Mouse (Mus musculus): ENCODE measurements around the gene Zfp746. TPM values are rescaled to one million over a fixed set of nuclear protein-coding genes. Genes with fewer than 3 reads are reported as not detected.
"Not testable (repeated sequence)": the region's sequence is repeated elsewhere in the genome, so short reads cannot be mapped to it uniquely, and the experiment has no call there.

The Zfp746 gene
- 8.7 and 10.3 TPM in 2 replicates for polyA plus RNA-seq (2015; fragmentation: Nextera tagmentation; extraction: Ambion mirVana)

GRCm38 (mm10) chr6:48086471-48086878 is at the start of gene Zfp746:
TSS of gene Zfp746 (minus strand) at chr6:48086593.
- DNase-seq (ENCODE audit: low spot score) (peak; percentile 93), ATAC-seq (ENCODE audit: low FRiP score, low TSS enrichment) (peak; percentile 93)
- WGBS = under 1% methylated on average over 30 of the region's 53 CpGs
- peaks cover 17% of the 10 kb centered on the region for H3K36me3 ChIP-seq (ENCODE audit: control insufficient read depth, insufficient read depth, low read length)
- 0 out of 2 replicates have a peak, but pooled peaks cover 8% of the 10 kb centered on the region for H3K4me1 ChIP-seq (replicated peaks; ENCODE audit: control insufficient read depth, insufficient read depth)
- no peaks in the 10 kb centered on the region for H3K27me3 ChIP-seq (ENCODE audit: control insufficient read depth, insufficient read depth, low read length)
- H3K9me3 ChIP-seq (ENCODE audit: control insufficient read depth, low read length) = no peaks in the 10 kb centered on the region
- TF ChIP-seq CTCF (IDR thresholded peaks at IDR 0.05; ENCODE audit: low read depth) (peak; percentile 72), EP300 (optimal IDR thresholded peaks at IDR 0.05) (no peak)
- peak within 1 kb of the TSS; percentile 98 for H3K27ac ChIP-seq (replicated peaks)
- H3K9ac ChIP-seq (ENCODE audit: low read length) = peak within 1 kb of the TSS; percentile 96
- peak within 1 kb of the TSS; percentile 57 for H3K4me2 ChIP-seq (replicated peaks; ENCODE audit: low read depth)
- H3K4me3 ChIP-seq (ENCODE audit: low read depth, low read length) = peak within 1 kb of the TSS; percentile 75

- not testable (repeated sequence) for H3K4me1 ChIP-seq (replicated peaks; ENCODE audit: control insufficient read depth, insufficient read depth); H3K9me3 ChIP-seq (ENCODE audit: control insufficient read depth, low read length); H3K36me3 ChIP-seq (ENCODE audit: control insufficient read depth, insufficient read depth, low read length); H3K27me3 ChIP-seq (ENCODE audit: control insufficient read depth, insufficient read depth, low read length); H3K4me3 ChIP-seq (ENCODE audit: low read depth, low read length); H3K9ac ChIP-seq (ENCODE audit: low read length); H3K4me2 ChIP-seq (replicated peaks; ENCODE audit: low read depth); H3K27ac ChIP-seq (replicated peaks)
- DNase-seq (ENCODE audit: low spot score) (peak; percentile 30), ATAC-seq (ENCODE audit: low FRiP score, low TSS enrichment) (peak; percentile 87)
- WGBS = 77% methylated on average over 4 of the region's 4 CpGs
Measured at GRCm38 (mm10) chr6:48121092-48121491, 34.7 kb upstream of the Zfp746 start.

- Histone ChIP-seq H3K36me3 (ENCODE audit: control insufficient read depth, insufficient read depth, low read length) (no peaks in the 10 kb centered on the region), H3K4me1 (replicated peaks; ENCODE audit: control insufficient read depth, insufficient read depth) (no peaks in the 10 kb centered on the region), H3K9me3 (ENCODE audit: control insufficient read depth, low read length) (peaks cover 3% of the 10 kb centered on the region; the same call in 1 of the 2 replicates), H3K4me2 (replicated peaks; ENCODE audit: low read depth) (no peak overlapping the region), H3K27ac (replicated peaks) (no peak overlapping the region), H3K9ac (ENCODE audit: low read length) (no peak overlapping the region), H3K4me3 (ENCODE audit: low read depth, low read length) (no peak overlapping the region), H3K27me3 (ENCODE audit: control insufficient read depth, insufficient read depth, low read length) (no peaks in the 10 kb centered on the region)
- no peak for ATAC-seq (ENCODE audit: low FRiP score, low TSS enrichment)
- no peak for DNase-seq (ENCODE audit: low spot score)
- WGBS = 51% methylated on average over 3 of the region's 3 CpGs
- no peak for TF ChIP-seq EP300 (optimal IDR thresholded peaks at IDR 0.05)
- no peak for TF ChIP-seq CTCF (IDR thresholded peaks at IDR 0.05; ENCODE audit: low read depth)
Measured at GRCm38 (mm10) chr6:48116036-48116435, 29.6 kb upstream of the Zfp746 start.

- 0 out of 2 replicates have a peak, but pooled peaks cover 8% of the 10 kb centered on the region for H3K4me1 ChIP-seq (replicated peaks; ENCODE audit: control insufficient read depth, insufficient read depth)
- H3K9me3 ChIP-seq (ENCODE audit: control insufficient read depth, low read length) = no peaks in the 10 kb centered on the region
- ATAC-seq (ENCODE audit: low FRiP score, low TSS enrichment) (no peak), DNase-seq (ENCODE audit: low spot score) (no peak)
- no peak overlapping the region for H3K9ac ChIP-seq (ENCODE audit: low read length)
- H3K27me3 ChIP-seq (ENCODE audit: control insufficient read depth, insufficient read depth, low read length) = no peaks in the 10 kb centered on the region
- WGBS = 37% methylated on average over 14 of the region's 14 CpGs
- peak overlapping the region; percentile 57 for H3K4me2 ChIP-seq (replicated peaks; ENCODE audit: low read depth)
- H3K4me3 ChIP-seq (ENCODE audit: low read depth, low read length) = peak overlapping the region; percentile 75
- no peak overlapping the region for H3K27ac ChIP-seq (replicated peaks)
- TF ChIP-seq EP300 (optimal IDR thresholded peaks at IDR 0.05) (no peak), CTCF (IDR thresholded peaks at IDR 0.05; ENCODE audit: low read depth) (peak; percentile 39; the same call in 1 of the 2 replicates)
- peaks cover 11% of the 10 kb centered on the region for H3K36me3 ChIP-seq (ENCODE audit: control insufficient read depth, insufficient read depth, low read length)
Measured at GRCm38 (mm10) chr6:48086957-48087715, 743 bp upstream of the Zfp746 start.

- Histone ChIP-seq H3K36me3 (ENCODE audit: control insufficient read depth, insufficient read depth, low read length) (peaks cover 24% of the 10 kb centered on the region), H3K27ac (replicated peaks) (peak overlapping the region; percentile 98), H3K4me3 (ENCODE audit: low read depth, low read length) (peak overlapping the region; percentile 75), H3K9me3 (ENCODE audit: control insufficient read depth, low read length) (no peaks in the 10 kb centered on the region), H3K4me2 (replicated peaks; ENCODE audit: low read depth) (peak overlapping the region; percentile 57), H3K9ac (ENCODE audit: low read length) (peak overlapping the region; percentile 96), H3K4me1 (replicated peaks; ENCODE audit: control insufficient read depth, insufficient read depth) (0 out of 2 replicates have a peak, but pooled peaks cover 8% of the 10 kb centered on the region), H3K27me3 (ENCODE audit: control insufficient read depth, insufficient read depth, low read length) (no peaks in the 10 kb centered on the region)
- no peak for TF ChIP-seq EP300 (optimal IDR thresholded peaks at IDR 0.05)
- peak; percentile 58 for TF ChIP-seq CTCF (IDR thresholded peaks at IDR 0.05; ENCODE audit: low read depth)
- ATAC-seq (ENCODE audit: low FRiP score, low TSS enrichment) (peak; percentile 89), DNase-seq (ENCODE audit: low spot score) (peak; percentile 83)
- WGBS = 2% methylated on average over 68 of the region's 72 CpGs
Measured at GRCm38 (mm10) chr6:48085521-48086404, 630 bp downstream of the Zfp746 start.
